Mouse (Mus musculus) olfactory bulb, adult 2 months (tissue): Measurements from ENCODE around the gene Mcrs1. TPM values are rescaled to one million over a fixed set of nuclear protein-coding genes. Genes with fewer than 3 reads are reported as not detected.

Experiments used
- H3K27ac ChIP-seq: fragments of 200-500 bp; 2 replicates; pipeline ENCODE4 v1.5.1; 2012; ENCODE audit warnings: low read depth, low read length; ENCODE audit not compliant: insufficient read depth
- H3K4me1 ChIP-seq: fragments of 200-500 bp; 2 replicates; pipeline ENCODE4 v1.6.1; 2012; ENCODE audit warnings: low read length; ENCODE audit not compliant: control insufficient read depth, insufficient read depth
- H3K4me3 ChIP-seq: fragments of 200-500 bp; 2 replicates; pipeline ENCODE4 v1.5.1; 2012; ENCODE audit warnings: mild to moderate bottlenecking, low read depth, low read length, moderate library complexity; ENCODE audit not compliant: insufficient read depth
- CTCF ChIP-seq: fragments of 200-500 bp; IDR thresholded peaks from 2 replicates; pipeline ENCODE4 v1.5.1; 2012; ENCODE audit warnings: low read depth, mild to moderate bottlenecking, low read length, moderate library complexity; ENCODE audit not compliant: insufficient read depth
- POLR2A ChIP-seq: fragments of 200-500 bp; IDR thresholded peaks from 2 replicates; pipeline ENCODE4 v1.6.1; 2012; ENCODE audit warnings: mild to moderate bottlenecking, low read depth, low read length, moderate library complexity; ENCODE audit not compliant: insufficient read depth
- WGBS: fragments of 180-500 bp; shearing (Covaris S2); methylation state at CpG from one replicate; pipeline ENCODE4 v1.1.7; 2018; 5-methylcytosine and 5-hydroxymethylcytosine counted together
- polyA plus RNA-seq: library from polyadenylated mRNA; stranded (reverse); fragments of >200 nt; gene quantifications from 2 replicates; pipeline ENCODE4 v1.2.4, GENCODE M21; 2012; ENCODE audit warnings: low replicate concordance; ENCODE audit not compliant: missing spikeins, insufficient read depth, insufficient read length

Mcrs1 gene
- polyA plus RNA-seq, 1 experiment, result not detected

DNA sequence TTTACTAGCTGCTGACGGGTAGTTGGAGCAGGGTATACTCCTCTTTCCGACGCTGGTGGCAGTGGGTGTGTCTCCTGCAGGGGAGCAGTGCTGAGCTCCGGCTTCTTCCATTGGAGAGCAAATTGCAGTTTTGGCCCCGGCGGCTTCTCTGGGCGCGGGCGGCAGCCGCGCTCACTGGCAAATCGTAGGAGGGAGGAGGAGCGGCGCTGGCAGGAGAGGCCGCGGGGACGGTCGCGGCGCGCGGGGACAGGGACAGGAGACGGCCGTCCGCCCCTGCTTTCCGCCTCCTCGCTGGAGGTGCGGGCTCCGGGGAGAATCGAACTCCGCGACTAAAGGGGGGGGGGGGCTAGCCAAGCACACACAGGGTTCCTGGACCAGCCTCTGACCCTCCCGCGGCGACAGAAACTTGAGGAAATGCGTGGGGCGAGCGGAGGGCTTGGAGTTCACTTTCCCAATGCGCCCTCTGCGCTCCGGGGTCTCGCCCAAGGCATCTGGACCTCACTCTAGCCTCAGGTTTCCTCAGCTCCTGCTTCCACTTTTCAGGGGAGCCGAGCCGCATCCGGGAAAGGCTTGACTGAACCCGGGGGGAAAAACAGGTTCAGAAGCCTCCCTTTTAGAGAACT is 28.1 kb downstream of the Mcrs1 start:
- Histone ChIP-seq H3K27ac (peak overlapping the region; percentile 91), H3K4me1 (peaks cover 54% of the 10 kb centered on the region), H3K4me3 (peak overlapping the region; percentile 72)
- WGBS, result under 1% methylated on average over 46 of the region's 46 CpGs
- TF ChIP-seq CTCF (no peak), POLR2A (0 out of 2 replicates have a peak, but pooled peaks have one; percentile 30)

GRCm38 (mm10) chr15:99222794-99223584 is 28.8 kb downstream of the Mcrs1 start:
- peaks cover 53% of the 10 kb centered on the region for H3K4me1 ChIP-seq
- TF ChIP-seq CTCF, result no peak
- no peak for TF ChIP-seq POLR2A
- 3% methylated on average over 18 of the region's 18 CpGs for WGBS
- H3K27ac ChIP-seq, result peak overlapping the region; percentile 91
- peak overlapping the region; percentile 72 for H3K4me3 ChIP-seq

GRCm38 (mm10) chr15:99221315-99221952 is 30.3 kb downstream of the Mcrs1 start:
- Histone ChIP-seq H3K27ac (peak overlapping the region; percentile 74), H3K4me3 (no peak overlapping the region), H3K4me1 (peaks cover 44% of the 10 kb centered on the region)
- WGBS, result 18% methylated on average over 8 of the region's 8 CpGs
- TF ChIP-seq CTCF (no peak), POLR2A (no peak)

- Histone ChIP-seq H3K27ac (no peak overlapping the region), H3K4me1 (peaks cover 28% of the 10 kb centered on the region), H3K4me3 (no peak overlapping the region)
- WGBS, result 96% methylated on average over 4 of the region's 4 CpGs
- no peak for TF ChIP-seq CTCF
- TF ChIP-seq POLR2A, result no peak
Observed at GRCm38 (mm10) chr15:99217630-99218029, 34.1 kb downstream of the Mcrs1 start.

- 85% methylated on average over 11 of the region's 11 CpGs for WGBS
- TF ChIP-seq POLR2A (no peak), CTCF (no peak)
- H3K4me1 ChIP-seq, result peaks cover 18% of the 10 kb centered on the region
- H3K27ac ChIP-seq, result no peak overlapping the region
- H3K4me3 ChIP-seq, result no peak overlapping the region
Observed at GRCm38 (mm10) chr15:99215741-99216463, 35.9 kb downstream of the Mcrs1 start.

GRCm38 (mm10) chr15:99214941-99215340 is 36.8 kb downstream of the Mcrs1 start:
- 0 out of 2 replicates have a peak, but pooled peaks have one; percentile 12 for TF ChIP-seq CTCF
- no peak for TF ChIP-seq POLR2A
- no peak overlapping the region for H3K4me3 ChIP-seq
- 81% methylated on average over 2 of the region's 2 CpGs for WGBS
- H3K27ac ChIP-seq, result no peak overlapping the region
- H3K4me1 ChIP-seq, result peaks cover 13% of the 10 kb centered on the region

DNA sequence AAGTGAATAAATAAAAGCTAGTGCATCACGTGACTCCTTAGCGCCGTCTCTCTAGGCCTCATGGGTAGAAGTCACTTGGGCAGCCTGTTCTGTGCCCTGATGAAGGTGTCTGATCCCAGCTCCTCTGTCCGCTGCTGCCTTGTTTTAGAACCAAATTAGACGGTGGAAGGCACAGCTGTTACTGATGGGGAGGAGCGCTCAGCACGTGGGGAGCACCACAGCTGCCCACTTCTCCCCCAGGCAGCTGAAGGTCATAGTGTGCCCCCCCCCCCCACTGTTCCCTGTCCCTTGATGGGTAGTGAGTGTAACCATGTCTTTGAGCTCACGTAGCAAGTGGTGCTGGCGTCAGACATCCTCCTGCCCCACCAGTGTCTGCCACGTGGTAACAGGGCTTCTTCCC is 38.6 kb downstream of the Mcrs1 start:
- H3K4me3 ChIP-seq, result no peak overlapping the region
- WGBS, result 70% methylated on average over 10 of the region's 10 CpGs
- TF ChIP-seq POLR2A (no peak), CTCF (no peak)
- H3K4me1 ChIP-seq, result peaks cover 4% of the 10 kb centered on the region; the same call in 1 of the 2 replicates
- H3K27ac ChIP-seq, result no peak overlapping the region

- Histone ChIP-seq H3K4me3 (no peak overlapping the region), H3K27ac (no peak overlapping the region), H3K4me1 (peaks cover 16% of the 10 kb centered on the region)
- WGBS, result 62% methylated on average over 8 of the region's 8 CpGs
- no peak for TF ChIP-seq CTCF
- no peak for TF ChIP-seq POLR2A
Observed at GRCm38 (mm10) chr15:99205959-99206358, 45.8 kb downstream of the Mcrs1 start.

- Histone ChIP-seq H3K27ac (no peak overlapping the region), H3K4me1 (peaks cover 19% of the 10 kb centered on the region), H3K4me3 (no peak overlapping the region)
- TF ChIP-seq CTCF (no peak), POLR2A (no peak)
Observed at GRCm38 (mm10) chr15:99198761-99199160, 53.0 kb downstream of the Mcrs1 start.
